Mouse (Mus musculus): ENCODE results near the gene Senp8.

DNA sequence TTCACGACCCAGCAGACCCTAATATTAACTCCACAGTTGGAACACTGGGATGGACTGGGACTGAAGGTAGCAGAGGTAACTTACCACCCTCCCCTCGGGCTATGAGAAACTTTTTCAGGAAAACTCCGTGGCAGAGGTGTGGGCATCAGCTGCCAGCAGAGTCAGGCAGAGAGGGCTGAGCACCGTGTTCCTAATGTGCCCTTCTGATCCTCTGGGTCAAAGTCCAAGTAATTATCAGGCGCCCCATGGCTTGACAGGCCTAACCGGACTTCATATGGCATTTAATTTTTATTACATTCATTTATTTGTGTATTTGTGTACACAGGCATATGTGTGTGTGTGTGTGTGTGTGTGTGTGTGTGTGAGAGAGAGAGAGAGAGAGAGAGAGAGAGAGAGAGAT lies 47.4 kb downstream of the Senp8 start:
- TF ChIP-seq POLR2A (IDR thresholded peaks at IDR 0.05; ENCODE audit: low read depth, low read length), result no peak
- no peak for TF ChIP-seq CTCF (IDR thresholded peaks at IDR 0.05; ENCODE audit: extremely low read depth, insufficient read depth, insufficient read length, insufficient replicate concordance)

Data from spleen, adult 2 months (tissue).